Mouse (Mus musculus) heart, embryonic 11.5 days (tissue): ENCODE results near the gene Cep295nl. TPM values are rescaled to one million over a fixed set of nuclear protein-coding genes. Genes with fewer than 3 reads are reported as not detected.
A peak's percentile ranks its signal among the peaks of the same experiment; 100 is the strongest.

Experiments used
- ATAC-seq: fragments of 200-750 bp; cut with Nextera tagmentation; replicated peaks from 2 replicates; pipeline ENCODE4 v1.8.0; 2017; ENCODE audit warnings: moderate library complexity; ENCODE audit not compliant: insufficient number of reproducible peaks, low FRiP score, low TSS enrichment
- H3K27ac ChIP-seq: fragments of 300-500 bp; sonication (generic); 2 replicates; pipeline ENCODE4 v1.5.1; 2014; ENCODE audit warnings: mild to moderate bottlenecking, low read depth, low read length
- H3K27me3 ChIP-seq: fragments of 300-500 bp; sonication (generic); 2 replicates; pipeline ENCODE4 v1.6.1; 2014; ENCODE audit warnings: mild to moderate bottlenecking, low read length, mixed read lengths; ENCODE audit not compliant: control insufficient read depth, insufficient read depth
- H3K36me3 ChIP-seq: fragments of 300-500 bp; sonication (generic); 2 replicates; pipeline ENCODE4 v1.6.1; 2014; ENCODE audit warnings: mild to moderate bottlenecking, low read length, moderate library complexity, mixed read lengths; ENCODE audit not compliant: control insufficient read depth, insufficient read depth
- H3K4me1 ChIP-seq: fragments of 300-500 bp; sonication (generic); 2 replicates; pipeline ENCODE4 v1.6.1; 2014; ENCODE audit warnings: low read length; ENCODE audit not compliant: control insufficient read depth, insufficient read depth
- H3K4me2 ChIP-seq: fragments of 300-500 bp; sonication (generic); 2 replicates; pipeline ENCODE4 v1.6.1; 2014; ENCODE audit warnings: mild to moderate bottlenecking, moderate library complexity
- H3K4me3 ChIP-seq: fragments of 300-500 bp; sonication (generic); 2 replicates; pipeline ENCODE4 v1.5.1; 2014; ENCODE audit warnings: low read depth, low read length
- H3K9ac ChIP-seq: fragments of 300-500 bp; sonication (generic); 2 replicates; pipeline ENCODE4 v1.6.1; 2014; ENCODE audit warnings: mild to moderate bottlenecking, low read depth, low read length, moderate library complexity
- H3K9me3 ChIP-seq: fragments of 300-500 bp; sonication (generic); replicated peaks from 2 replicates; pipeline ENCODE4 v1.6.1; 2016; ENCODE audit warnings: low read length; ENCODE audit not compliant: control insufficient read depth
- WGBS: fragments of 180-500 bp; shearing (Covaris S2); extraction: QIAGEN DNeasy Blood & Tissue Kit; methylation state at CpG from one replicate; pipeline ENCODE4 v1.1.7; 2014; ENCODE audit not compliant: insufficient replicate concordance; 5-methylcytosine and 5-hydroxymethylcytosine counted together
- polyA plus RNA-seq: library from polyadenylated mRNA; unstranded; fragments of >200 nt; fragmentation: Nextera tagmentation; extraction: Ambion mirVana; gene quantifications from 2 replicates; pipeline ENCODE4 v1.2.1, GENCODE M21; 2014

Gene Cep295nl
- polyA plus RNA-seq, 1 experiment from 2014 or later = 0.31 TPM

GRCm38 (mm10) chr11:118362971-118363518, 20.7 kb upstream of the Cep295nl start:
- Histone ChIP-seq H3K4me3 (peak overlapping the region; percentile 12; the same call in 1 of the 2 replicates), H3K36me3 (no peaks in the 10 kb centered on the region), H3K4me2 (peak overlapping the region; percentile 51), H3K9ac (peak overlapping the region; percentile 58), H3K27ac (peak overlapping the region; percentile 84), H3K27me3 (no peaks in the 10 kb centered on the region), H3K9me3 (no peaks in the 10 kb centered on the region), H3K4me1 (peaks cover 28% of the 10 kb centered on the region)
- 3% methylated on average over 8 of the region's 8 CpGs for WGBS
- ATAC-seq = peak; percentile 77

GRCm38 (mm10) chr11:118362501-118362900, 20.2 kb upstream of the Cep295nl start:
- WGBS = 71% methylated on average over 1 of the region's 1 CpGs
- H3K4me2 ChIP-seq = peak overlapping the region; percentile 51
- H3K36me3 ChIP-seq = no peaks in the 10 kb centered on the region
- no peaks in the 10 kb centered on the region for H3K27me3 ChIP-seq
- peaks cover 28% of the 10 kb centered on the region for H3K4me1 ChIP-seq
- no peak for ATAC-seq
- H3K9ac ChIP-seq = peak overlapping the region; percentile 58
- H3K4me3 ChIP-seq = no peak overlapping the region; the same call in 1 of the 2 replicates
- H3K9me3 ChIP-seq = no peaks in the 10 kb centered on the region
- peak overlapping the region; percentile 84 for H3K27ac ChIP-seq

- WGBS = 48% methylated on average over 10 of the region's 10 CpGs
- H3K9ac ChIP-seq = no peak overlapping the region
- H3K27me3 ChIP-seq = no peaks in the 10 kb centered on the region
- H3K9me3 ChIP-seq = no peaks in the 10 kb centered on the region
- H3K4me1 ChIP-seq = peaks cover 24% of the 10 kb centered on the region
- H3K4me2 ChIP-seq = no peak overlapping the region
- no peaks in the 10 kb centered on the region for H3K36me3 ChIP-seq
- H3K27ac ChIP-seq = no peak overlapping the region
- no peak for ATAC-seq
- no peak overlapping the region for H3K4me3 ChIP-seq
Measured at GRCm38 (mm10) chr11:118360907-118361341, 18.6 kb upstream of the Cep295nl start.

- H3K9ac ChIP-seq = no peak overlapping the region
- WGBS = 50% methylated on average over 7 of the region's 7 CpGs
- H3K4me1 ChIP-seq = peaks cover 24% of the 10 kb centered on the region
- H3K27ac ChIP-seq = no peak overlapping the region
- H3K27me3 ChIP-seq = no peaks in the 10 kb centered on the region
- no peaks in the 10 kb centered on the region for H3K9me3 ChIP-seq
- ATAC-seq = no peak
- H3K36me3 ChIP-seq = no peaks in the 10 kb centered on the region
- no peak overlapping the region for H3K4me2 ChIP-seq
- H3K4me3 ChIP-seq = no peak overlapping the region
Measured at GRCm38 (mm10) chr11:118360491-118360890, 18.2 kb upstream of the Cep295nl start.

GRCm38 (mm10) chr11:118355640-118356039, 13.3 kb upstream of the Cep295nl start, which contains the start of gene Timp2:
TSS of gene Timp2 (minus strand) at chr11:118355740.
- ATAC-seq = no peak
- 0 out of 2 replicates have a peak, but pooled peaks cover 2% of the 10 kb centered on the region for H3K36me3 ChIP-seq
- H3K4me2 ChIP-seq = peak within 1 kb of the TSS; percentile 72
- H3K27me3 ChIP-seq = no peaks in the 10 kb centered on the region
- peaks cover 19% of the 10 kb centered on the region for H3K4me1 ChIP-seq
- H3K4me3 ChIP-seq = peak within 1 kb of the TSS; percentile 72
- H3K9ac ChIP-seq = peak within 1 kb of the TSS; percentile 88
- WGBS = 35% methylated on average over 6 of the region's 6 CpGs
- peak within 1 kb of the TSS; percentile 74 for H3K27ac ChIP-seq
- H3K9me3 ChIP-seq = no peaks in the 10 kb centered on the region

- Histone ChIP-seq H3K4me3 (peak overlapping the region; percentile 72), H3K9ac (peak overlapping the region; percentile 88), H3K27me3 (no peaks in the 10 kb centered on the region), H3K4me1 (peaks cover 17% of the 10 kb centered on the region), H3K4me2 (peak overlapping the region; percentile 72), H3K27ac (peak overlapping the region; percentile 74), H3K9me3 (no peaks in the 10 kb centered on the region), H3K36me3 (0 out of 2 replicates have a peak, but pooled peaks cover 2% of the 10 kb centered on the region)
- peak; percentile 70 for ATAC-seq
- WGBS = under 1% methylated on average over 27 of the region's 43 CpGs
Measured at GRCm38 (mm10) chr11:118355205-118355604, 12.9 kb upstream of the Cep295nl start.

GRCm38 (mm10) chr11:118354636-118355191, 12.4 kb upstream of the Cep295nl start:
- whole genome bisulfite sequencing = under 1% methylated on average over 41 of the region's 47 CpGs
- H3K27me3 ChIP-seq = no peaks in the 10 kb centered on the region
- no peaks in the 10 kb centered on the region for H3K9me3 ChIP-seq
- ATAC-seq = peak; percentile 49
- H3K27ac ChIP-seq = peak overlapping the region; percentile 74
- peaks cover 18% of the 10 kb centered on the region for H3K4me1 ChIP-seq
- H3K36me3 ChIP-seq = 0 out of 2 replicates have a peak, but pooled peaks cover 2% of the 10 kb centered on the region
- H3K4me2 ChIP-seq = peak overlapping the region; percentile 72
- peak overlapping the region; percentile 88 for H3K9ac ChIP-seq
- peak overlapping the region; percentile 72 for H3K4me3 ChIP-seq

- WGBS = 78% methylated on average over 5 of the region's 5 CpGs
- Histone ChIP-seq H3K27me3 (no peaks in the 10 kb centered on the region), H3K4me3 (no peak overlapping the region), H3K9me3 (no peaks in the 10 kb centered on the region), H3K27ac (no peak overlapping the region), H3K4me2 (no peak overlapping the region), H3K4me1 (peaks cover 47% of the 10 kb centered on the region), H3K9ac (no peak overlapping the region), H3K36me3 (peaks cover 2% of the 10 kb centered on the region; the same call in 1 of the 2 replicates)
- no peak for ATAC-seq
Measured at GRCm38 (mm10) chr11:118349494-118349893, 7.2 kb upstream of the Cep295nl start.
